ENCODE assay signal across 21 mouse cellular contexts in the genomic region with DNA sequence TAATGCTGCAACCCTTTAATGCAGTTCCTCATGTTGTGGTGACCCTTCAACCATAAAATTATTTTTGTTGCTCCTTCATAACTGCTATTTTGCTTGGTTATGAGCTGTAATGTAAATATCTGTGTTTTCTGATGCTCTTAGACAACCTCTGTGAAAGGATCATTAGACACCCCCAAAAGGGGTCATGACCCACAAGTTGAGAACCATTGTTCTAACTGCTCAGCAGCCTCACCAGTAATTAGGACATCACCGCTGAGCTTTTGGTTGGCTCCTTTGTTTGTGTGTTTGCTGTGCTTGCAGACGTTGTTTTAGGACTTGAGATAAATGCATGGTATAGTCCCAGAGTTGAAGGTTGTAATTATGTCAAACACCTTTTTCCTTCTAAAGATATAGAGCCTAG.
A peak's percentile ranks its signal among the peaks of the same experiment; 100 is the strongest.
DNase-seq lines count a peak whose midpoint lies in the region; ATAC-seq and TF ChIP-seq lines count a peak whose summit lies in the region.
"Had no signal": no experiment of that assay in that cellular context is flagged by ENCODE, and none has a peak within 500 bp of the region (broad histone marks: within the 10 kb centered on the region; RNA-seq: fewer than 3 reads in every experiment).

No protein-coding gene starts in this region.

- no peaks in the 10 kb centered on the region for H3K36me3 ChIP-seq in heart, adult 2 months (ENCODE audit: control insufficient read depth, insufficient read depth, low read length)
- H3K36me3 ChIP-seq in lung, postnatal 0 days (ENCODE audit: insufficient read depth, low read length), result no peaks in the 10 kb centered on the region
- H3K36me3 ChIP-seq: G1E had no signal

- no peak for ATAC-seq in lung, postnatal 0 days
- ATAC-seq: activated CD4-positive, CD25-positive, alpha-beta regulatory T cell, adult 4 months; CD4-positive, CD25-positive, alpha-beta regulatory T cell, adult 4 months; Patski had no signal

- no peak for TF ChIP-seq POLR2A in heart, adult 2 months (IDR thresholded peaks at IDR 0.05; ENCODE audit: insufficient read depth, low read depth, low read length)

- H3K27ac ChIP-seq in heart, adult 2 months, result no peak overlapping the region
- H3K27ac ChIP-seq in lung, postnatal 0 days (ENCODE audit: low read length), result no peak overlapping the region
- H3K27ac ChIP-seq in gastrocnemius, adult 2 months, result no peak overlapping the region

- no peak for TF ChIP-seq EP300 in heart, adult 2 months (IDR thresholded peaks at IDR 0.05; ENCODE audit: insufficient read depth, low read depth, low read length)
- no peak for TF ChIP-seq EP300 in lung, postnatal 0 days (IDR thresholded peaks at IDR 0.05)

- H3K4me2 ChIP-seq in lung, postnatal 0 days (replicated peaks; ENCODE audit: low read depth, low read length), result no peak overlapping the region

- H3K9me3 ChIP-seq in lung, postnatal 0 days (ENCODE audit: low read length), result no peaks in the 10 kb centered on the region
- H3K9me3 ChIP-seq: G1E had no signal

- H3K4me3 ChIP-seq in heart, adult 2 months, result no peak overlapping the region
- no peak overlapping the region for H3K4me3 ChIP-seq in lung, postnatal 0 days (ENCODE audit: low read depth, low read length)
- no peak overlapping the region for H3K4me3 ChIP-seq in gastrocnemius, adult 2 months

- intact Hi-C loops in heart, adult 2 months (cut with DNase I), result no loop called here
- intact Hi-C loops in gastrocnemius, adult 2 months (cut with DNase I), result no loop called here

- 63% methylated on average over 2 of the region's 2 CpGs for WGBS in heart, adult 2 months
- 35% methylated on average over 2 of the region's 2 CpGs for WGBS in lung, postnatal 0 days

- H3K79me2 ChIP-seq in heart, adult 2 months (replicated peaks; ENCODE audit: control insufficient read depth, insufficient read depth, low read length), result no peaks in the 10 kb centered on the region

- H3K27me3 ChIP-seq in heart, adult 2 months (ENCODE audit: control insufficient read depth, insufficient read depth, low read length), result no peaks in the 10 kb centered on the region
- no peaks in the 10 kb centered on the region for H3K27me3 ChIP-seq in lung, postnatal 0 days (replicated peaks; ENCODE audit: insufficient read depth, low read length)
- H3K27me3 ChIP-seq: CH12.LX had no signal

- H3K9ac ChIP-seq in heart, adult 2 months (ENCODE audit: low read depth, low read length), result no peak overlapping the region
- no peak overlapping the region for H3K9ac ChIP-seq in lung, postnatal 0 days (replicated peaks; ENCODE audit: low read depth)

- TF ChIP-seq CTCF in heart, adult 2 months (IDR thresholded peaks at IDR 0.05), result no peak
- TF ChIP-seq CTCF in lung, postnatal 0 days (IDR thresholded peaks at IDR 0.05), result no peak
- TF ChIP-seq CTCF in gastrocnemius, adult 2 months (IDR thresholded peaks at IDR 0.05), result no peak

- peak; percentile 28 for DNase-seq in heart, adult 11 months
- DNase-seq in heart, adult 2 months, result no peak
- peak; percentile 74 for DNase-seq in retina, embryonic 14.5 days (ENCODE audit: low spot score)
- DNase-seq in retina, postnatal 1 day, result peak; percentile 88
- no peak for DNase-seq in lung, postnatal 0 days (ENCODE audit: low spot score)
- no peak for DNase-seq in gastrocnemius, adult 2 months
- DNase-seq: adrenal gland, adult 2 months; adrenal gland, adult 8-10 months; adrenal gland, postnatal 10 days; adrenal gland, postnatal 14 days; adrenal gland, postnatal 25 days; adrenal gland, postnatal 36 days; B cell, adult 2 months; cerebellum, adult 11 months; cerebellum, adult 11-12 months; cerebellum, adult 18-20 months had no signal

- no peaks in the 10 kb centered on the region for H3K4me1 ChIP-seq in heart, adult 2 months (ENCODE audit: control insufficient read depth, insufficient read depth, low read length)
- H3K4me1 ChIP-seq in lung, postnatal 0 days (ENCODE audit: insufficient read depth, low read depth, low read length), result no peaks in the 10 kb centered on the region

Comparison
In these comparisons a context has a peak if more than half of its experiments do, and no peak if none do; other contexts are left out.
1. DNase-seq: peak in heart, adult 11 months (single experiment), retina, embryonic 14.5 days (single experiment) and retina, postnatal 1 day (single experiment); none in heart, adult 2 months (0 of 2), lung, postnatal 0 days (single experiment) and gastrocnemius, adult 2 months (single experiment).